Mouse (Mus musculus) kidney, postnatal 10 days (tissue): ENCODE measurements around the gene Lrrc38.
"Not testable (repeated sequence)": the region's sequence is repeated elsewhere in the genome, so short reads cannot be mapped to it uniquely, and the experiment has no call there.

Experiments
- DNase-seq: peaks from one replicate; pipeline ENCODE4 v3.0.0; 2021; ENCODE audit warnings: mixed read lengths

Lrrc38 gene

GRCm38 (mm10) chr4:143349484-143349906 is at the start of gene Lrrc38:
TSS of gene Lrrc38 (plus strand) at chr4:143349757.
- DNase-seq = peak; percentile 27

DNA sequence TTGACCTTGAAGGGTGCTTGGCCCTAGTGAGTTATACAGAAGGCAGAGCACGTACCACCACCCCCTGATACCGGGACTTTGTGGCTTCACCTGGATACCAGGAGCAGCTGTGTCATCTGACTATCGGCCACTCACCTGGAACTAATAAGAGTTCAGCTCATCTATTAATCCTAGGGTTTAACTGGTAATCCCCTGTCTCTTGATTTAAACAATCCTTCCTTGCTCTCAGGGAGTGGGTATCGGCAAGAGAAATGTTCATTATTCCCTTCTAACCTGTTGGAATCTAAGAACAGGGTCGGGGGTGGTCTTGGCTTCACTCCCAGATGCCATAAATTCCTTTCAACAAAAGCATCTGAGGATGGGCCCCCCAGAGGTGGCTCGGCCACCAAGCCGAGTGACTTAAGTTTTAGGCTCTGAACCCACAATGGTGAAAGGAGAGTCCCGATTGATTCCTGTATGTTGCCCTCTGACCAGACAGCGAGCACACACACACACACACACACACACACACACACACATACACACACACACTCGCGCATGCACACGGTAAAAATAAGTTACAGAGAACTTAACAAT is 49.4 kb upstream of the Lrrc38 start:
- DNase-seq = no peak

DNA sequence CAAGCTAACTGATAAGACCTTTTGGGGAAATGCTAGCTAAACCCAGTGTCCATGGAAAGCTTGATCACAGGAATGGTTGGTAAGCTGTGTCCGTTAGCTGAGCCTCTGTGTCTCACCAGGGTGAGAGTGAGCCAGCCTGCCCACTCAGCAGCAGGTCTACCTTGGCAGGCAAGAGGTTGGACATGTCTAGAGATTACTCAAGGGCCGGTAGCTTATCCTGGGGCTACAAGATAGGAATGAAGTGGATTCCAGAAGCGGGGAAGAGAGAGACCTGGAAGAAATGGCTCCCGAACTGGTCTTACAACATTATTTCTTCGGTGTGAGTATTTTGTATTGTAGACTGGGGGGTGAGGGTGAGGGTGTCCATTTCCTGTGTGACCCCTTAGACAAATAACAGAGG is 48.5 kb upstream of the Lrrc38 start:
- no peak for DNase-seq

DNA sequence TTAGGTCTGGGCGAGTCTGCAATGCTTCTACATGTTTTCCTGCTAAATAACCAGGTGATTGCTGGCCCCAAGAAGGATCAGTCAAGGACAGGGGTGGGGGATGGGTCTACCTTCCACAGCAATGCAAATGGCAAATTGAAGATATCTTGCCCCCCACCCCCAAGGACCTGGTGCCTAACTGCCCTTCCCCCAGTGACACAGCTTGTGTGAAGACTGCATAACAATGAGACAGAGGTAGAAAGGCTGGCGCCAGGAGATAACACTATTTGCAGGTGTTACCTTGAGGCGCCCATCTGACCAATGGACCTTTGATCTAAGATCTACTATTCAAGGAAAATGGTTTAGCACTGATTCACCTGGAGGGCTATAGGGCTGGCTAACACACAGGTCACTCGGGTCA is 47.7 kb upstream of the Lrrc38 start:
- no peak for DNase-seq

DNA sequence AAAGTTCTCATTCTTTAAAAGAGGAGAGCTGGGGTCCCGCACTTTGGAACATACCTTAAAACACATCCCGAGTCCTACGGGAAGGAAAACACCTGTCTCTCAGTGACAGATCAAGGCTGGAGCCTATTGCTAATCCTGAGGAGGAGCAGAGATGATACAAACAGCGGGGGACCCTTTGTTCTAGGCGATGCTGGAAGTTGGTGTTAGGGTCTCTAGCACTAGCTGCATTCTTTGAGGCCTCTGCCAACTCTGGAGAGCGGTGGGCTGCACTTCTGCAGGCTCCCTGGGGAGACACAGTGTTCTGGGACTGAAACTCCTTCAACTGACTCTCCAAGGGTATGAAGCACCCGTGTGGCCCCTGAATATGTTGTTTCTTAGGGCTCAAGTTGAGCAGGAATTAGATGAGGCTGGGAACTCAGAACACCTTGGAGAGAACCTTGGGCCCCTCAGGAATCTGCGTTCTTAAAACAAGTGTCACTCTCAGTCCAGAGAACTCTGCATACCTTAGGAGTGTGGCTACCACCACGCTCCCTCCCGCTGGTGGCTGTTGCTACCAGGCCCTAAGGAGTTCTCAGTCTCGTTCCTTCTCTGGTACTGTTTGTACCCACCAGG is 47.2 kb upstream of the Lrrc38 start:
- no peak for DNase-seq

DNA sequence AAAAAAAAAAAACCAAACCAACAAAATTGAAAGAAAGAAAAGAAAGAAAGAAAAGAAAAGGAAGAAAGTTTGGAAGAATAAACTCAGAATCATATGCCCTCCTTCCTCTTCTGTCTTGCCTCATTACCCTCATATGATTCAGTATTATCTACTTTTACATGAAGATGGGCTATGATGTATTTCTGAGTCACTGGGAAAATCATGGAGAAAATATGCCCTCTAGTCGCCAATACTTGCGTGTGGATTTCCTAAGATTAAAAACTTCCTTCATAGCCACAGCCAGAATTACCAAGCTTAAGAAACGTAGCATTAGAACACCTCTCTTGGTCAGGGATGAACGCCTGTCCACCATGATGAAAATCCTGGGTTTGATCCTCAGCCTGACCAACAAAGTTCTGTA is 44.5 kb upstream of the Lrrc38 start:
- no peak for DNase-seq

DNA sequence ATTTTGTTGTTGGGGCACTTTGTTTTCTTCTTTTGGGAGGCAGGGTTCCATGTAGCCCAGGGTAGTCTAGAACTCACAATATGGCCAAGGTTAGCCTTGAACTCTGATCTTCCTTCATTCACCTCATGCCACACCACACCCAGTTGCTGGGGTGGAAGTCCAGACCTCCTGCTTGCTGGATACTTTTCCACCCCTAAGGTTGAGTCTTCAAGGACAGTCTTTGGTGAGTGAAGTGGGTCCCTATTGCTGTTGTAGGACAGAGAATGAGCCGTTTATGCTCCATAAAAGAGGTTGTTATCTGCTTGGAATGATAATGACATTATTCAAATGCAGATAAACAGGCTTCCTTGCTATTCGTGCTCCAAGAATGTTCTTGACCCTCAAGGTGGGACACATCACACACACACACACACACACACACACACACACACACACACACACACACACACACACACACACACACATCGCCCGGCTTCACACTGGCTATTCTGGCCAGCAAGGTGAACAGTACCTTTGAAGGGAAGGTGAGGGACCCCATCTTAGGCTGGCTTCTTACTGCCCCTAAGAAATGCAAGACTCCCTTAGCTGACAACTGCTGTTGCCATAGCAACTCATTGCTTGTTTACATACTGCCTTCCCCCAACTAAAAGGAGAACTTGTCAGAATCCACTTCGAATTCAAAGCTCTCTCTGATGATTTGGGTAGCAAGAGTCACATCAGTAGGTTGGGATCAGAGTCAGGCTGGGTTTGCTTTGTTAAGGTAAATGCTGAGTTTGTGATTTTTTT is 43.4 kb upstream of the Lrrc38 start:
- DNase-seq = no peak

DNA sequence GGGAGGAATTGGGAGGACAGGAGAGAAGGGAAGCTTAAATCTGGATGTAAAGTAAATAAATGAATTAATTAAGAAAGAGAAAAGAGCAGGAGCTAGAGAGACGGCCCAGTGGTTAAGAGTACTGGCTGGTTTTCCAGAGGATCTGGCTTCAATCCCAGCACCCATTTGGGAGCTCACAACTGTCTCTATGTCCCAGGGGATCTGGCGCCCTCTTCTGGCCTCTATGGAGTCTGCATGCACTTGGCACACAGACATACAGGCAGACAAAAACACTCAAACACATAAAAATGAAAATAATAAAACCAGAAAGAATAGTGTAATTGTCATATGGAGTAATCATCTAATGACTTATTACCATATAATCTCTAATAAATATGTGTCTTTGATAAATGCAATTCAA is 38.2 kb upstream of the Lrrc38 start:
- peak; percentile 43 for DNase-seq

DNA sequence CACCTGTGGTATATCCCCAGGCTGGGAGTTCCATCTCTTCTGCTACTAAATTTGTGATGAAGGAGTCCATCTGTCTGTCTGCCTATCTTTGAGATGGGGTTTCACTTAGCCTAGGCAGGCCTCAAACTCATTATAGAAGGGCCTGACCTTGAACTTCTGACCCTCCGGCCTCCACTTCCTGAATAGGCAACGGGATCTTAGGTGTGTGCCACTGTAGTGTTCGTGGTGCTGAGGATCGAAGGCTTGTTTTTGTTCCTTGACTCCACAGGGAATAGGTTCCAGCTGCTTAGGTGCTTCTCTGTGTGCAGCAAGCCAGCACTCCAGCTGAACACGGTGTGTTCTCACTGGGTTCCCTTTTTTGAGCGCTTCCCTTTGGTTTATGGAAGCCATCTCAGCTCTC is 36.3 kb upstream of the Lrrc38 start:
- DNase-seq = no peak

DNA sequence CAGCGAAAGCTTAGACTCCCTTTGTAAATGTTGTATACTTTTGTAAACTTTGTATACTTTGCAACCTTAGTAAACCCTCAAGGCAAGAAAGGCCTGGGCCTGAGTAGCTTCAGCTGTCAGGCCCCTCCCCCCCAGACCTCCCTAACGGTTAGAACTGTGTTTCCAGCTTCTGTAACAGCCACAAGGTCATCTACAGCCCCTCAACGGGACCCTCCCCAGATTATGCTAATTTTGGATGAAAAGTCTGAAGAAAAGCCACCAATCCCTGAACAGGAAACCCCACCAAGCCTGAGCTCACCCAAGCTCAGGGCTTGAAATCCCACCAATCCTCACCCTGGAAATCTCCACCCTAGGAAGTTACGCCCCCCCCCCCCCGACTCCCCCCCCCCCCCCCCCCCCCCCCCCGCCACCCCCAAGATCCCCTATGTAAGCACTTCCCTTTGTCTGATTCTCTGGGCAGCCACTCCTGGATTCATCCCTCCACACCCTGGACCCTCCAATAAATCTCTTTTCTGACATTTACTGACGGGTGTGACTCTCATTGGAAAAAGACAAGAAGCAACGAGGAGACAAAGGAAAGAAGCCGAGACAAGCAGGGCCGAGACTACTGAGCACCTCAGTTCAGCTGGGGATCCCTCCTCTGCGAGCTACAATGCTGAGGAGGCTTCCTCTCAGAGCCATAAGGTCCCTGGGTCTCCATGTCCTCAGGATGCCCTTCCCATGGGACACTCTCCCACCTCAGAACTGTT is 25.2 kb upstream of the Lrrc38 start:
- DNase-seq = no peak

GRCm38 (mm10) chr4:143324925-143325624 is 24.5 kb upstream of the Lrrc38 start:
- no peak for DNase-seq

DNA sequence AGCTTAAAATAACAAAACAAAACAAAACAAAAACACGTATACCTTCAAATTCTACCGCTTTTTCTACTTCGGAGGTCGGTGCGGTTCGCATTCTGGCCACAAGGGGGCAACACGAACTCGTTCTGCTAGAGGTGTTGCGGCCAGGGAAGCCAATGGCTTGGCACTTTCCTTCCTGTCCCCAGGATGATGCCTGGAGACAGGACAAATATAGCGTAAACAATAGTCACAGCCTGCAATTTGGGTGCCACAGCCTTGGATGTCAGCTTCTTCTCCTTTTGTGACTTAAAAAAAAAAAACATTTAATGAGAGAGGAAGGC is 24.0 kb upstream of the Lrrc38 start:
- peak; percentile 85 for DNase-seq

DNA sequence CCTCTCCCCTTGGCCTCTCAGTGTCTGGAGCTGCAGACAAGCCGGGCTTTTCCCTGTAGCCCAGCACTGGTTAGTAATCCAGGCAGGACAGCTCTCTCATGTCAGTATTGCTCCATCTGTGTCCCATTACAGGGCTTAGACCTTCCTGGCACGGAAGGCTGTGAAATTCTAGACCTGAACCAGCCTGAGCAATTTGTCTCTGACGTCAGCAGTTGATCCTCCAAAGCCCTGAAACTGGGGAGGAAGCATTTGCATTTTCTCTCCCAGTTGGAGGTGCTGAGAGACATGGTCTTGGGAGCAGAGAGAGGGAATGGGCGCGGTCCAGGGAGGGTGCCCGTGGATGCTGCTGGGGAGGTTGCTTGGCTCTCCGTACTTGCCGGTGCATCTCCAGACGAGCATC is 19.0 kb upstream of the Lrrc38 start:
- no peak for DNase-seq

- no peak for DNase-seq
Observed at GRCm38 (mm10) chr4:143331787-143332186, 17.8 kb upstream of the Lrrc38 start.

GRCm38 (mm10) chr4:143334145-143334544 is 15.4 kb upstream of the Lrrc38 start:
- no peak for DNase-seq

GRCm38 (mm10) chr4:143334995-143335394 is 14.6 kb upstream of the Lrrc38 start:
- DNase-seq = no peak

GRCm38 (mm10) chr4:143336096-143336495 is 13.5 kb upstream of the Lrrc38 start:
- DNase-seq = no peak

DNA sequence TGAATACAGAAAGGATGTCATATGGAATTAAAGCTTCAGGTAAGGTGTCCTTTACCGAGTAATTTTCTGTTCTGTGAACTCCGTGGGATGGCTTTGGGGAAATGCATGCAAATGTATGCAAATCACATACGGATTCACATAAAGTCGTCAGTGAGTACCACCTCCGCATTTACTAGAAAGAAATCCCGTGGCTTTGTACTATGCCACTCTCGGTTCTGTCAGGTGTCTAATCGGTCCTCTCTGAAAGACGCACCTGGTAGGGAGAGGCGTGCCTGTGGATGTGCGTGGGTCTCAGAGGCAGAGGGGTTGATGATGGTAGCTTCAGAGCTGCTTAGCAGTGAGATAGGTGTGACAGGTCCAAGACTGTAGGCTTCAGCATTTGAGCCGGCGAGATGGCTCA is 9.7 kb upstream of the Lrrc38 start:
- DNase-seq = no peak

DNA sequence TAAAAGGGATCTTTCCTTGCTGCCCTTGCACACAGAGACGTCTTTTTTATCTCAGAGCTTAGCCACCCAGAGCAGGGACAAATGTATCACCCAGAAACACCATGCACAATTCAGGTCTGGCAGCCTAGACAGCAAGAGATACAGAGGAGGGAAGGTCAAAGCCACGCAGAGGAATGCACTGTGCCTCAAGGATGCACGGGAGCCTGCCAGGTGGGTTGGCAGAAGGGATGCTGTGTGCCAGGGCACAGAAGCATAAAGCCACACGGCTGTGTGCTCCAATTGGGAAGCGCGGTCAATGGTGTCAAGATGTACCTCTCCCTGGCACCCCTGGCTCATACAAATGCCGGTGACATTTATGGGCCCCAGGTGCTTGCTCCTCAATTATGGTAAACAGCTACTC is 8.1 kb upstream of the Lrrc38 start:
- DNase-seq = no peak

DNA sequence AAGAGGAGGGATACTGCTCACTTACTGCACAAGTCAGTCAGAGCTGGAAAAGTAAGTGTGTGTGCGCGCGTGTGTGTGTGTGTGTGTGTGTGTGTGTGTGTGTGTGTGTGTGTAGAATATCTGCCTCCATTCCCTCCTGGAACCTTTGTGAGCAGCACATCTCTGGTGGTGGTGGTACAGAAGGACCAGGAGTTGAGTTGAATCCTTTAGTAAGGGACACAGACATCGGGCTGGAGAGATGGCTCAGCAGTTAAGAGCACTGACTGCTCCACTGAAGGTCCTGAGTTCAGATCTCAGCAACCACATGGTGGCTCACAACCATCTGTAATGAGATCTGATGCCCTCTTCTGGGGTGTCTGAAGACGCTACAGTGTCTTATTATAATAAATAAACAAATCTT is 4.1 kb upstream of the Lrrc38 start:
- not testable (repeated sequence) for DNase-seq

DNA sequence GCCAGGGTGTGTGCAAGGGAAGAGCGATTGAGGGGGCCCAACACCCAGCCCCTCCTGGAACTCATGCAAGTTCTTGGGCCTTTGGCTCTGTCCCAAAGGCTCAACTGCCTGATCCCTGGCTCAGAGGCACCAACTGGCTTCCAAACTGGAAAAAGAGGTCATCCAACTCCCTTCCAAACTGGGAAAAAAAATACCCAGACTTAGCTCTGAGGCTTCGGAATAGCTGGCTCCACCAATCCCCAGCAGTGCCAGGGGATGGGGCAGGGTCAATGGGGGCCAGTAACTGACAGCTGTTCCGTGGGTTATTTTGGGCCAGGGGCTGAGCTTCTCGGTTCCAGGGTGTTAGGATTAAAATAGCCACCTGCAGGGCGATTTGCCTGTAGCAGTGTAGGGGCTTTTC is 879 bp upstream of the Lrrc38 start:
- DNase-seq = no peak

DNA sequence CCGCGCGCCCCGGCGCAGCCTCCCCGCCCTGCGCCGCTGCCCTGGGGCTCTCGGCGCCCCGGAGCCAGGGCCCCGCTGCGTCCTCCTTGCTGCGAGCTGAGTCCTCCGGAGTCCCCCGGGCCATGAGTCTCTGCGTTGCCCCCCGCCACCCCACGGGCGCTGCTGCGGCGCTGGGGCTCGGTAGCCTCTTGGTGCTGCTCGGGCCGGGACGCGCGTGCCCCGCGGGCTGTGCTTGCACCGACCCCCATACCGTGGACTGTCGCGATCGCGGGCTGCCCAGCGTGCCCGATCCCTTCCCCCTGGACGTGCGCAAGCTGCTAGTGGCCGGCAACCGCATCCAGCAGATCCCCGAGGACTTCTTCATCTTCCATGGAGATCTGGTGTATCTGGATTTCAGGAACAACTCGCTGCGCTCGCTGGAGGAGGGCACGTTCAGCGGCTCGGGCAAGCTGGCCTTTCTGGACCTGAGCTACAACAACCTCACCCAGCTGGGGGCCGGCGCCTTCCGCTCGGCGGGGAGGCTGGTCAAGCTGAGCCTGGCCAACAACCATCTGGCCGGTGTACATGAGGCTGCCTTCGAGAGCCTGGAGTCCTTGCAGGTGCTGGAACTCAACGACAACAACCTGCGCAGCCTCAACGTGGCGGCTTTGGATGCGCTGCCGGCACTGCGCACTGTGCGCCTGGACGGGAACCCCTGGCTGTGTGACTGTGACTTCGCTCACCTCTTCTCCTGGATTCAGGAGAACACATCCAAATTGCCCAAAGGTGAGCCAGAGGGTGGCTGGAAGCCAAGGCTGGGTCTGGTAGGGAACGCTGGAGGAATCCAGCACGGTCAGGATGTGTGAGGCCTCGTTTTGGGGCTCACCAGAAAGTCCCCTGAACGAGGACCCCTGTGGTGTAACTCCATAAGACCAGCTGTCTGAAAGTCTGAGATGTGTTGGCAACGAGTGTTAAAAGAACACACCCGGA is 774 bp downstream of the Lrrc38 start:
- DNase-seq = peak; percentile 7
